Mouse (Mus musculus): ENCODE results near the gene Rnf133. TPM values are rescaled to one million over a fixed set of nuclear protein-coding genes. Genes with fewer than 3 reads are reported as not detected.

Rnf133 gene
- not detected for polyA plus RNA-seq (2014; fragmentation: Illumina TruSeq; extraction: RNeasy Lipid Tissue Mini Kit (QIAGEN cat#74804); ENCODE audit: low read depth, low replicate concordance)

DNA sequence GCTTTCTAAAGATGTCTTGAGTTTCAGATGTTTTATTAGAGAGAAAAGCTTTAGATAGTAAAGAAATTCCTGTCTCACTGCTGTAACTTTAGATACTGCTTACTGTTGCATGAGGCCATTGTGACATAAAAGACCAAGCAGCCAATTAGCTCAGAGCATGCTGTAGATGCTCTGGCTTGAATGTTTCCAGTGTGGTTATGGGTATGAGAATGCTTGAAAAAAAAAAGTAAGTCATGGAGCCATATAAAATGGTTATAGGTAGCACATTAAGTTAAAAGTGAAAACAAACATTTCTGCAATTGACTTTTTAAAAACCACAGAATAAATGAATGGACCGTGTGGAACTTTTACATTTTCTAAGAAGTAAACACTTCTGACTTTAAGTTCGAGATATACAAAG, at the start of gene Rnf133:
Gene Rnf133 (minus strand): TSS at position 101 of the 400 bp plus-strand sequence.

GRCm38 (mm10) chr6:23655036-23655435, 4.9 kb upstream of the Rnf133 start, which contains the start of gene Rnf148:
Gene Rnf148, minus strand, starts transcription at chr6:23655136.

Other genes starting within 250 kb of the Rnf133 start
- gene Rnf148, start 4.8 kb upstream of the Rnf133 start, polyA plus RNA-seq (2014; fragmentation: Illumina TruSeq; extraction: RNeasy Lipid Tissue Mini Kit (QIAGEN cat#74804); ENCODE audit: low read depth, low replicate concordance), result not detected
- gene Cadps2, start 189.1 kb upstream of the Rnf133 start, polyA plus RNA-seq (2014; fragmentation: Illumina TruSeq; extraction: RNeasy Lipid Tissue Mini Kit (QIAGEN cat#74804); ENCODE audit: low read depth, low replicate concordance), result 1.5 TPM